Mouse (Mus musculus): ENCODE measurements around the gene Gm11011. TPM values are rescaled to one million over a fixed set of nuclear protein-coding genes. Genes with fewer than 3 reads are reported as not detected.

Gm11011 gene
- total and polyA plus RNA-seq, 2 experiments from 2014 or later = not detected

DNA sequence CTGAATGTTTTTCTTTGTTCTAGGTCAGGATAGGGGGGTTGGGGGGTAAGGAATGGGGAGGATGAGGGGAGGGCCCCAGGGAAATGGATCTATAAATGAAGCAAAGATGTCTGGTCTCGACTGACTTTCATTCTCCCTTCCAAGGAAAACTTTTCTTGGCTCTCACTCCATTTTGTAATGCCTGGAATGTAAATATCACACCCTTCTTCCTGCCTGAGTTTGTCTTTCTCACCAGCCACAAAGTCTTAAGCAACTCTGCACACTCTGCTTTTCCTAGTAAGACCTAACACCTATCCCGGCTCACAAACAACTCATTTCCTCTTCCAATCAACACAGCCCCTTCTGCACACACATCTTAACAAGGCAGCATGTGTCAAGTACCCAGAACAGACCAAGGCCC, 20.2 kb upstream of the Gm11011 start:
- Histone ChIP-seq H3K4me1 (ENCODE audit: insufficient read depth) (no peaks in the 10 kb centered on the region), H3K4me2 (ENCODE audit: low read depth) (no peak overlapping the region), H3K4me3 (ENCODE audit: low read depth, low read length) (no peak overlapping the region), H3K27ac (ENCODE audit: low read depth, low read length) (no peak overlapping the region), H3K27me3 (ENCODE audit: insufficient read depth, low read length) (no peaks in the 10 kb centered on the region; the same call in 1 of the 2 replicates), H3K9me3 (ENCODE audit: low read length) (no peaks in the 10 kb centered on the region), H3K36me3 (ENCODE audit: insufficient read depth) (no peaks in the 10 kb centered on the region), H3K9ac (no peak overlapping the region)
- WGBS = 58% methylated on average over 2 of the region's 2 CpGs
- no peak for DNase-seq
- 0 out of 2 replicates have a peak, but pooled peaks have one; percentile 14 for ATAC-seq
- no peak for TF ChIP-seq CTCF (IDR thresholded peaks at IDR 0.05; ENCODE audit: low read depth)

- Histone ChIP-seq H3K4me1 (ENCODE audit: insufficient read depth) (no peaks in the 10 kb centered on the region), H3K27ac (ENCODE audit: low read depth, low read length) (no peak overlapping the region), H3K9me3 (ENCODE audit: low read length) (no peaks in the 10 kb centered on the region), H3K4me3 (ENCODE audit: low read depth, low read length) (no peak overlapping the region), H3K4me2 (ENCODE audit: low read depth) (no peak overlapping the region), H3K9ac (no peak overlapping the region), H3K27me3 (ENCODE audit: insufficient read depth, low read length) (no peaks in the 10 kb centered on the region; the same call in 1 of the 2 replicates), H3K36me3 (ENCODE audit: insufficient read depth) (no peaks in the 10 kb centered on the region)
- no peak for TF ChIP-seq CTCF (IDR thresholded peaks at IDR 0.05; ENCODE audit: low read depth)
- DNase-seq (peak; percentile 50), ATAC-seq (no peak)
- 66% methylated on average over 13 of the region's 13 CpGs for WGBS
Observed at GRCm38 (mm10) chr2:169606901-169607678, 19.5 kb upstream of the Gm11011 start.

DNA sequence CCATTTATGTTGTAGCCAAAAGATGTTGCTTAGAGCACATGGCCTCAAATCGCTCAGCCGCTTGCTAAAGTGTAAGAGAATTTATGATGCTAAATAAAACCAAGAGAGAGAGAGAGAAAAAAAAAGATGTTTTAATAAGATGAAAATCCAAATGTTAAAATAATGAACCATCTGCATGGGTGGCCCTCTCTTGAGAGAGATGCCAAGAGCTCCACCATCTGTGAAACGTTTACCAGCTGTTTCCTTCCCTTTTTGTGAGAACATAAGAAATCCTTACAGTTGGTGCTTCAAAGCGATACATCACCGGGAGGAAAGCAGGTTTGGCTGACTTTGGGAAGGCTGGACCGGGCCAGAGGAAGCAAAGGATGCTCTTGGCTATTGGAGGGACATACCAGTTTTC, 12.6 kb upstream of the Gm11011 start:
- no peaks in the 10 kb centered on the region for H3K9me3 ChIP-seq (ENCODE audit: low read length)
- peaks cover 20% of the 10 kb centered on the region; the same call in 1 of the 2 replicates for H3K4me1 ChIP-seq (ENCODE audit: insufficient read depth)
- no peaks in the 10 kb centered on the region for H3K27me3 ChIP-seq (ENCODE audit: insufficient read depth, low read length)
- H3K27ac ChIP-seq (ENCODE audit: low read depth, low read length) = no peak overlapping the region
- ATAC-seq (peak; percentile 55), DNase-seq (peak; percentile 87)
- TF ChIP-seq CTCF (IDR thresholded peaks at IDR 0.05; ENCODE audit: low read depth) = no peak
- no peak overlapping the region for H3K4me3 ChIP-seq (ENCODE audit: low read depth, low read length)
- H3K36me3 ChIP-seq (ENCODE audit: insufficient read depth) = no peaks in the 10 kb centered on the region
- H3K4me2 ChIP-seq (ENCODE audit: low read depth) = no peak overlapping the region
- no peak overlapping the region for H3K9ac ChIP-seq
- 41% methylated on average over 6 of the region's 6 CpGs for WGBS

GRCm38 (mm10) chr2:169599591-169599990, 12.0 kb upstream of the Gm11011 start:
- peak; percentile 25; the same call in 1 of the 2 replicates for ATAC-seq
- H3K9me3 ChIP-seq (ENCODE audit: low read length) = no peaks in the 10 kb centered on the region
- DNase-seq = no peak
- H3K36me3 ChIP-seq (ENCODE audit: insufficient read depth) = no peaks in the 10 kb centered on the region
- H3K9ac ChIP-seq = no peak overlapping the region
- H3K4me1 ChIP-seq (ENCODE audit: insufficient read depth) = peaks cover 20% of the 10 kb centered on the region; the same call in 1 of the 2 replicates
- no peak for TF ChIP-seq CTCF (IDR thresholded peaks at IDR 0.05; ENCODE audit: low read depth)
- no peak overlapping the region for H3K27ac ChIP-seq (ENCODE audit: low read depth, low read length)
- no peak overlapping the region for H3K4me2 ChIP-seq (ENCODE audit: low read depth)
- no peaks in the 10 kb centered on the region for H3K27me3 ChIP-seq (ENCODE audit: insufficient read depth, low read length)
- no peak overlapping the region for H3K4me3 ChIP-seq (ENCODE audit: low read depth, low read length)
- 62% methylated on average over 4 of the region's 4 CpGs for WGBS

- H3K27ac ChIP-seq (ENCODE audit: low read depth, low read length) = no peak overlapping the region; the same call in 1 of the 2 replicates
- ATAC-seq = no peak
Observed at GRCm38 (mm10) chr2:169597971-169598370, 10.4 kb upstream of the Gm11011 start.

DNA sequence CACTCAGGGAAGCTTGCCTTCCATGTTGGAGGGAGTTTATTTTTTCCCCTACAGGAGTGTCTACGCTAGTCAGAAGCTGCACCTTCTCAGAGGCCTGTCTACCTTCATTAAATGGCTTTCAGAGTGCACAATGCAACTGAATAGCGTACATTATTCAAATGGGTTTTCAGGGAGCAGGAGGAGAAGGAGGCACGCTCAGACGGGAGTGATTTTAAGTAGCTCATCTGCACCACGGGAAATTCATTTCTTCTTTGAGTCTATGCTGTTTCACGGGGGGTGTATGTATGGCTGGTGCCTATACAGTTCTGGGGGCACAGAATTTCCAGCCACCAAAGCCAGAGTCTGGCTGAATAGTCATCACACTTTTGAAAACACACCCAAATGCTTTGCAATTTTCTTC, 9.8 kb upstream of the Gm11011 start:
- H3K27ac ChIP-seq (ENCODE audit: low read depth, low read length) = no peak overlapping the region
- ATAC-seq (peak; percentile 47; the same call in 1 of the 2 replicates), DNase-seq (no peak)
- H3K9ac ChIP-seq = no peak overlapping the region
- H3K4me1 ChIP-seq (ENCODE audit: insufficient read depth) = peaks cover 20% of the 10 kb centered on the region; the same call in 1 of the 2 replicates
- TF ChIP-seq CTCF (IDR thresholded peaks at IDR 0.05; ENCODE audit: low read depth) = no peak
- WGBS = 25% methylated on average over 6 of the region's 6 CpGs
- no peak overlapping the region for H3K4me2 ChIP-seq (ENCODE audit: low read depth)
- no peaks in the 10 kb centered on the region for H3K36me3 ChIP-seq (ENCODE audit: insufficient read depth)
- no peak overlapping the region for H3K4me3 ChIP-seq (ENCODE audit: low read depth, low read length)
- H3K27me3 ChIP-seq (ENCODE audit: insufficient read depth, low read length) = no peaks in the 10 kb centered on the region
- H3K9me3 ChIP-seq (ENCODE audit: low read length) = no peaks in the 10 kb centered on the region

More at GRCm38 (mm10) chr2:169597971-169598370, 10.4 kb upstream of the Gm11011 start:
- DNase-seq = no peak
- Histone ChIP-seq H3K4me1 (ENCODE audit: insufficient read depth) (peaks cover 20% of the 10 kb centered on the region; the same call in 1 of the 2 replicates), H3K4me2 (ENCODE audit: low read depth) (no peak overlapping the region), H3K4me3 (ENCODE audit: low read depth, low read length) (no peak overlapping the region), H3K27me3 (ENCODE audit: insufficient read depth, low read length) (no peaks in the 10 kb centered on the region), H3K9ac (no peak overlapping the region), H3K36me3 (ENCODE audit: insufficient read depth) (no peaks in the 10 kb centered on the region), H3K9me3 (ENCODE audit: low read length) (no peaks in the 10 kb centered on the region)
- WGBS = 48% methylated on average over 8 of the region's 8 CpGs
- no peak for TF ChIP-seq CTCF (IDR thresholded peaks at IDR 0.05; ENCODE audit: low read depth)

DNA sequence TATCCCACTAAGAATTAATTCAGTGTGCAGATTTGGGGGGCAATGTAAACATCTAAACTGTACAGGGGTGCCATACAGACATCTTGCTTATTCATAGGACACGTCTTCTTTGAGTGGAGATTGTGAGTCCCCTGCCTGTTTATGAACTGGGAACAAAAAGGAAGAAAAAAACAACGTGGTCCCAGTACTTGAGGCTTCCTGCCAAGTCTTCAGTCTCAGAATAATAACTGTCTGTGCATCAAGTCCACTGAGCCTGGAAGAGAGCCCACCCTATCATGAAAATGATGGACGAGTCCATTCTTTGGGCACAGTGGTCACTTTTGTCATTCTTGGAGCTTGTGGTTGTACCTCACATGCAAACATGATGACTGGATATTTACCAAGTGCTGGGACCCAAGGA, 6.2 kb upstream of the Gm11011 start:
- TF ChIP-seq CTCF (IDR thresholded peaks at IDR 0.05; ENCODE audit: low read depth) = no peak
- DNase-seq (no peak), ATAC-seq (no peak)
- no peaks in the 10 kb centered on the region for H3K27me3 ChIP-seq (ENCODE audit: insufficient read depth, low read length)
- 27% methylated on average over 3 of the region's 3 CpGs for WGBS
- no peak overlapping the region for H3K9ac ChIP-seq
- H3K4me1 ChIP-seq (ENCODE audit: insufficient read depth) = peaks cover 4% of the 10 kb centered on the region; the same call in 1 of the 2 replicates
- no peak overlapping the region for H3K4me2 ChIP-seq (ENCODE audit: low read depth)
- H3K4me3 ChIP-seq (ENCODE audit: low read depth, low read length) = no peak overlapping the region
- H3K27ac ChIP-seq (ENCODE audit: low read depth, low read length) = no peak overlapping the region
- H3K36me3 ChIP-seq (ENCODE audit: insufficient read depth) = no peaks in the 10 kb centered on the region
- no peaks in the 10 kb centered on the region for H3K9me3 ChIP-seq (ENCODE audit: low read length)

Data from forebrain, postnatal 0 days (tissue).